Mouse (Mus musculus): ENCODE measurements at regions not wholly inside any gene's neighbourhood (a gene's known extent, or its start where the extent isn't known, plus 50 kb on each side); places are given as distances from the start of the nearest gene placed in this dataset.
A peak's percentile ranks its signal among the peaks of the same experiment; 100 is the strongest.

- Histone ChIP-seq H3K27me3 (no peaks in the 10 kb centered on the region), H3K4me1 (peaks cover 10% of the 10 kb centered on the region; the same call in 1 of the 2 replicates), H3K9me3 (replicated peaks) (no peaks in the 10 kb centered on the region), H3K36me3 (no peaks in the 10 kb centered on the region), H3K4me2 (replicated peaks) (peak overlapping the region; percentile 19; the same call in 1 of the 2 replicates), H3K9ac (no peak overlapping the region), H3K27ac (replicated peaks) (peak overlapping the region; percentile 73), H3K4me3 (replicated peaks) (no peak overlapping the region)
- 50% methylated on average over 14 of the region's 14 CpGs for WGBS
- peak; percentile 63 for ATAC-seq (ENCODE audit: insufficient number of reproducible peaks, low FRiP score, low TSS enrichment, low read depth)
Measured at GRCm38 (mm10) chr12:51118021-51118694, 229.7 kb upstream of the G2e3 start.

- Histone ChIP-seq H3K36me3 (no peaks in the 10 kb centered on the region), H3K4me3 (replicated peaks) (no peak overlapping the region), H3K9me3 (replicated peaks) (no peaks in the 10 kb centered on the region), H3K9ac (no peak overlapping the region), H3K27me3 (no peaks in the 10 kb centered on the region), H3K27ac (replicated peaks) (peak overlapping the region; percentile 73; the same call in 1 of the 2 replicates), H3K4me1 (peaks cover 10% of the 10 kb centered on the region; the same call in 1 of the 2 replicates), H3K4me2 (replicated peaks) (0 out of 2 replicates have a peak overlapping the region, but pooled peaks have one; percentile 19)
- peak; percentile 29; the same call in 1 of the 2 replicates for ATAC-seq (ENCODE audit: insufficient number of reproducible peaks, low FRiP score, low TSS enrichment, low read depth)
- 64% methylated on average over 8 of the region's 8 CpGs for WGBS
Measured at GRCm38 (mm10) chr12:51117436-51118020, 230.3 kb upstream of the G2e3 start.

DNA sequence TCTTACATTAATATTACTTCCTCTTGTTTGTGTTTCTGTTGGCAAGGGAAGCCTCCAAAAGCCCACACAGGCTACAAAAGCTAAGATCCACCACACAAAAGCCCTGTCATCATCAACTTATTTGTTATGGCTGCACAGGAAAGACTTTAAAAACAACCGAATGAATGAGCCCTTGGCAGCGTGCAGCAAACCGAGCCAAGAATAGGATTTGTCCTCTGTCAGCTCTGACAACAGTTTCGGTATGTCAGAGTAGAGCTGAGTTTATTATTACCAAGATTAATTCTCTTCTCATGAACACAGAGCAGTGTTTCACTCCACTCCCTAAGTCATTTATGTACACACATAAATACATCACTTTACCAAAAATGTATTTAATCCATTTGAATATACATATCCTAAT lies 236.1 kb upstream of the G2e3 start:
- H3K4me1 ChIP-seq: 0 out of 2 replicates have a peak, but pooled peaks cover 2% of the 10 kb centered on the region
- H3K4me3 ChIP-seq (replicated peaks): no peak overlapping the region
- no peaks in the 10 kb centered on the region for H3K27me3 ChIP-seq
- no peak overlapping the region for H3K27ac ChIP-seq (replicated peaks)
- H3K9ac ChIP-seq: no peak overlapping the region
- H3K36me3 ChIP-seq: no peaks in the 10 kb centered on the region
- WGBS: 28% methylated on average over 4 of the region's 4 CpGs
- no peak overlapping the region for H3K4me2 ChIP-seq (replicated peaks)
- H3K9me3 ChIP-seq (replicated peaks): no peaks in the 10 kb centered on the region
- ATAC-seq (ENCODE audit: insufficient number of reproducible peaks, low FRiP score, low TSS enrichment, low read depth): no peak

DNA sequence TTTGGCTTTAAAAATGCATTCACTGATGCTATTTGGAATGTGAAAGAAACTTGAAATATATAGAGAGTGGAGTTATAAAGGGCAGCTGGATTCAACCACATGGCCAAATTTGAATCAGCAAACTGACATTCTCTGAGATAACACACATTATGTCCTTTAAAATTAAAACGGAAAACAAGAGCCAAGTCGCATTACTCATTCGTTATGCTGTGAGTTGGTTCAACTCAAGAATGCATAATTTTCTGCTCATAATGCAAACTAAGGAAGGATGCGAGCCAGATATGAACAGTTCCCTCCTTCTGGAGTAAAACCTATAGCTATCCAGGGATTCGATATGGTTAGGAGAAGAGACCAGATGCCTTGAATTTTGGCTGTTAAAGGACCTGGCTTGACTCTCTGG lies 239.8 kb upstream of the G2e3 start:
- Histone ChIP-seq H3K4me1 (0 out of 2 replicates have a peak, but pooled peaks cover 4% of the 10 kb centered on the region), H3K27ac (replicated peaks) (no peak overlapping the region), H3K4me3 (replicated peaks) (no peak overlapping the region), H3K36me3 (no peaks in the 10 kb centered on the region), H3K9ac (no peak overlapping the region), H3K9me3 (replicated peaks) (no peaks in the 10 kb centered on the region), H3K27me3 (no peaks in the 10 kb centered on the region), H3K4me2 (replicated peaks) (no peak overlapping the region)
- ATAC-seq (ENCODE audit: insufficient number of reproducible peaks, low FRiP score, low TSS enrichment, low read depth): no peak
- 70% methylated on average over 5 of the region's 5 CpGs for WGBS

DNA sequence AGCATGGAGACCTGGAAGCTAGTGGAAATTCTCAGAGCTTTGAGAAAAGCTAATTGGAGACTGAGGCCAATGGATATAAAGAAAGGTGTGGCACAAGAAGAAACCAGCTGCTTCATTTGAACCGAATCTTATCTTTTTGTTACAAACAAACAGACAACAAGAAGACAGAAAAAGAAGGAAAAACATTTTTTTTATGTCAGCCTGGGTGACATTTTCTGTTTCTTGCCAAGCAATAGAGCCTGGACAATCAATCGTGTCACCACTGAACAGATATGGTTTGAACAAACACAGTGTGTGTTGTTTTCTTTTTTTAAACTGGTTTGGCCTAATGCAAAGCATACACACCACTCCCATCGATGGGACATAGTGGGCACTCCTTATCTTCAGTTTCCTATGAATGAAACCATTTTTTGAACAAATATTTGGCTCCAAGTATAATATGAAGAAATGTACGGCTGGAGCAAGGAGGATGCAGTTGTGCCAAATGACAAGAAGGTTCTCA lies 244.3 kb upstream of the G2e3 start:
- Histone ChIP-seq H3K27me3 (no peaks in the 10 kb centered on the region), H3K4me1 (0 out of 2 replicates have a peak, but pooled peaks cover 4% of the 10 kb centered on the region), H3K9ac (no peak overlapping the region), H3K27ac (replicated peaks) (no peak overlapping the region), H3K4me3 (replicated peaks) (no peak overlapping the region), H3K9me3 (replicated peaks) (no peaks in the 10 kb centered on the region), H3K4me2 (replicated peaks) (no peak overlapping the region), H3K36me3 (no peaks in the 10 kb centered on the region)
- WGBS: 82% methylated on average over 4 of the region's 4 CpGs
- ATAC-seq (ENCODE audit: insufficient number of reproducible peaks, low FRiP score, low TSS enrichment, low read depth): no peak

DNA sequence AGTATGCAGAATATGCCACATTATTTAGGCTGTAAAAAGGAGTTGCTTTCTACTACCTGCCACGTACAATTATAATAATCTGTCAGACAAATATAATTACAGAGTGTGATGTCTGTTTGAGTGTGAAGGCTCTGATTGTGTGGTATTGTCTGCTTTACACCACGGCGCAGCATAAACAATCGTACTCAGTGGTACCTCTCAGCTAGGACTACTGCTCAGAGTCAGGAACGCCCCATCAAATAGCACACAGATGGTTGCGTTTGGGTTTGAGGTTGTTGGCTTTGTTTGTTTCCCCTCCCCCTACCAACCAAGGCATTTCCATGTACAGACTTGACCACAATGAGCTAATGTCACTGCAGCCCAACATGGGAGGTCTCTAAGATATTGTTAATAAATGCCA lies 246.2 kb upstream of the G2e3 start:
- Histone ChIP-seq H3K9me3 (replicated peaks) (no peaks in the 10 kb centered on the region), H3K9ac (no peak overlapping the region), H3K4me3 (replicated peaks) (no peak overlapping the region), H3K36me3 (no peaks in the 10 kb centered on the region), H3K4me2 (replicated peaks) (no peak overlapping the region), H3K27ac (replicated peaks) (no peak overlapping the region), H3K4me1 (0 out of 2 replicates have a peak, but pooled peaks cover under 1% of the 10 kb centered on the region), H3K27me3 (no peaks in the 10 kb centered on the region)
- ATAC-seq (ENCODE audit: insufficient number of reproducible peaks, low FRiP score, low TSS enrichment, low read depth): no peak
- WGBS: 64% methylated on average over 6 of the region's 6 CpGs

- Histone ChIP-seq H3K36me3 (no peaks in the 10 kb centered on the region), H3K4me1 (no peaks in the 10 kb centered on the region), H3K27ac (replicated peaks) (no peak overlapping the region), H3K9me3 (replicated peaks) (no peaks in the 10 kb centered on the region), H3K4me2 (replicated peaks) (no peak overlapping the region), H3K27me3 (no peaks in the 10 kb centered on the region), H3K9ac (no peak overlapping the region), H3K4me3 (replicated peaks) (no peak overlapping the region)
- ATAC-seq (ENCODE audit: insufficient number of reproducible peaks, low FRiP score, low TSS enrichment, low read depth): no peak
- 69% methylated on average over 5 of the region's 5 CpGs for WGBS
Measured at GRCm38 (mm10) chr12:51100868-51101267, 247.0 kb upstream of the G2e3 start.

DNA sequence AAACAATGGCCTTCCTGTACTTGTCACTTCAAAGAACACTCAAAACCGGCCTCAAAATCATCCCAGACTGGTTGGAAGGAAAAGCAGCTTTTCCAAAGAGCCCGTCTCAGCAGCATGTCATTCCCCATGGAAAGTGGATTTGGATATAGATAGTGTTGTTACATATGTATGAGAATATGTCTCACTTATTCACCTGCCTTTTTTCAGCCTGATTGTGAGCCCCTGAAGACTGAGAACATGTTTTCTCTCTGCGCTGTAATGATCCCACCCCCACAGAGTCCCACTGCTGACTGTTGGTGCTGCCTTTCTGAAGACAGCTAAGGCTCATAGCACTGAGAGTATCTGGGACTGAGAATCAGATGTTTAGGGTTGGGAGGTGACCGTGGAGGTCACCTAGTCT lies 251.9 kb upstream of the G2e3 start:
- H3K9me3 ChIP-seq (replicated peaks): no peaks in the 10 kb centered on the region
- H3K4me2 ChIP-seq (replicated peaks): no peak overlapping the region
- no peak overlapping the region for H3K27ac ChIP-seq (replicated peaks)
- no peak overlapping the region for H3K4me3 ChIP-seq (replicated peaks)
- H3K27me3 ChIP-seq: no peaks in the 10 kb centered on the region
- no peak overlapping the region for H3K9ac ChIP-seq
- no peaks in the 10 kb centered on the region for H3K4me1 ChIP-seq
- H3K36me3 ChIP-seq: no peaks in the 10 kb centered on the region
- WGBS: 59% methylated on average over 4 of the region's 4 CpGs
- ATAC-seq (ENCODE audit: insufficient number of reproducible peaks, low FRiP score, low TSS enrichment, low read depth): no peak

DNA sequence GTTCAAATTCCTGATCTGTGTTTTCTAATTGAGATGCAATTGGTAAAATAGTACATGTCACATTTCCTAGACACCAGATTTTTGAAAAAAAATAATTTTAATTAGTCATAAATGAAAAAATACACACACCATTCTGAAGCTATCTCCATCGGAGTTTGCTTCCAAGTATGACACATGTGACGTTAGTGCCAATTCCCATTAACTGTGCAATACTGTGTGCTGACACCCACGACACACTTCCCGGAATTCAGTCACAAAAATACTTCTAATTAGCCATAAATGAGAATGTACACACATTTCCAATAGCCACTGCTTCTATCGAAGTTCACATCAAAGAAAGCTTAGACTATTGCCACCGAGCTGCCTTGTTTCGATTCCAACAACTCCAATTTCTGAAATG lies 258.5 kb upstream of the G2e3 start:
- no peak overlapping the region for H3K27ac ChIP-seq (replicated peaks)
- H3K4me3 ChIP-seq (replicated peaks): no peak overlapping the region
- WGBS: 77% methylated on average over 7 of the region's 7 CpGs
- ATAC-seq (ENCODE audit: insufficient number of reproducible peaks, low FRiP score, low TSS enrichment, low read depth): no peak
- H3K4me1 ChIP-seq: no peaks in the 10 kb centered on the region
- no peaks in the 10 kb centered on the region for H3K27me3 ChIP-seq
- H3K36me3 ChIP-seq: no peaks in the 10 kb centered on the region
- no peaks in the 10 kb centered on the region for H3K9me3 ChIP-seq (replicated peaks)
- H3K4me2 ChIP-seq (replicated peaks): no peak overlapping the region
- no peak overlapping the region for H3K9ac ChIP-seq

GRCm38 (mm10) chr12:51081809-51082208 lies 266.1 kb upstream of the G2e3 start:
- Histone ChIP-seq H3K4me2 (replicated peaks) (no peak overlapping the region), H3K9me3 (replicated peaks) (no peaks in the 10 kb centered on the region), H3K4me3 (replicated peaks) (no peak overlapping the region), H3K9ac (no peak overlapping the region), H3K27me3 (no peaks in the 10 kb centered on the region), H3K27ac (replicated peaks) (no peak overlapping the region), H3K4me1 (no peaks in the 10 kb centered on the region), H3K36me3 (no peaks in the 10 kb centered on the region)
- no peak for ATAC-seq (ENCODE audit: insufficient number of reproducible peaks, low FRiP score, low TSS enrichment, low read depth)
- WGBS: 45% methylated on average over 8 of the region's 8 CpGs

- H3K4me2 ChIP-seq (replicated peaks): no peak overlapping the region
- no peaks in the 10 kb centered on the region for H3K27me3 ChIP-seq
- H3K36me3 ChIP-seq: no peaks in the 10 kb centered on the region
- no peaks in the 10 kb centered on the region for H3K9me3 ChIP-seq (replicated peaks)
- H3K4me1 ChIP-seq: no peaks in the 10 kb centered on the region
- no peak overlapping the region for H3K9ac ChIP-seq
- no peak overlapping the region for H3K4me3 ChIP-seq (replicated peaks)
- whole genome bisulfite sequencing: 66% methylated on average over 1 of the region's 1 CpGs
- no peak overlapping the region for H3K27ac ChIP-seq (replicated peaks)
- no peak for ATAC-seq (ENCODE audit: insufficient number of reproducible peaks, low FRiP score, low TSS enrichment, low read depth)
Measured at GRCm38 (mm10) chr12:51073503-51073902, 274.4 kb upstream of the G2e3 start.

Measured in embryonic facial prominence, embryonic 15.5 days (tissue).